Mouse (Mus musculus) MEL (cell line): ENCODE results near the gene Nsun3. TPM values are rescaled to one million over a fixed set of nuclear protein-coding genes. Genes with fewer than 3 reads are reported as not detected.
A peak's percentile ranks its signal among the peaks of the same experiment; 100 is the strongest.

ENCODE experiments used
- DNase-seq: peaks from one replicate; pipeline ENCODE4 v3.0.0; 2011; ENCODE audit warnings: low read depth, low spot score
- H3K27ac ChIP-seq: 2 replicates; pipeline ENCODE4 v1.5.1; 2012; ENCODE audit warnings: low read depth, mild to moderate bottlenecking, control low read depth, low read length, moderate library complexity; ENCODE audit not compliant: control insufficient read depth
- H3K27me3 ChIP-seq, 2 experiments: fragments of 150-350 bp in 1 of 2; sonication (generic) in 1 of 2; 2 replicates each; pipeline ENCODE4 v1.6.1; 2012; ENCODE audit warnings: low read length in 2 of 2, mild to moderate bottlenecking in 2 of 2, improper control_type of control experiment in 1 of 2, moderate library complexity in 1 of 2; ENCODE audit not compliant: insufficient read depth in 2 of 2, control insufficient read depth in 1 of 2
- H3K36me3 ChIP-seq, 2 experiments: 2 replicates each; pipeline ENCODE4 v1.6.1; 2012 to 2014; ENCODE audit warnings: low read length in 2 of 2, improper control_type of control experiment in 1 of 2, inconsistent platforms in 1 of 2, mild to moderate bottlenecking in 1 of 2; ENCODE audit not compliant: insufficient read depth in 2 of 2, control insufficient read depth in 1 of 2
- H3K4me1 ChIP-seq, 2 experiments: fragments of 150-350 bp in 1 of 2; sonication (generic) in 1 of 2; 2 replicates each; pipeline ENCODE4 v1.6.1; 2012; ENCODE audit warnings: low read length in 2 of 2, improper control_type of control experiment in 1 of 2, mild to moderate bottlenecking in 1 of 2; ENCODE audit not compliant: insufficient read depth in 2 of 2, control insufficient read depth in 1 of 2
- H3K4me3 ChIP-seq, 2 experiments: fragments of 150-350 bp in 1 of 2; sonication (generic) in 1 of 2; 2 replicates each; pipeline ENCODE4 v1.5.1; 2012; ENCODE audit warnings: low read depth in 2 of 2, low read length in 2 of 2, mild to moderate bottlenecking in 2 of 2, moderate library complexity in 2 of 2, control low read depth in 1 of 2, improper control_type of control experiment in 1 of 2; ENCODE audit not compliant: control insufficient read depth in 1 of 2, insufficient read depth in 1 of 2
- H3K79me2 ChIP-seq: 2 replicates; pipeline ENCODE4 v1.6.1; 2012; ENCODE audit warnings: mild to moderate bottlenecking, low read length, moderate library complexity; ENCODE audit not compliant: control insufficient read depth, poor library complexity, insufficient read depth
- H3K9ac ChIP-seq: 2 replicates; pipeline ENCODE4 v1.6.1; 2012; ENCODE audit warnings: low read depth, mild to moderate bottlenecking, control low read depth, low read length, moderate library complexity; ENCODE audit not compliant: control insufficient read depth, poor library complexity, severe bottlenecking
- H3K9me3 ChIP-seq: fragments of 150-350 bp; sonication (generic); replicated peaks from 2 replicates; pipeline ENCODE4 v1.6.1; 2012; ENCODE audit warnings: mild to moderate bottlenecking, low read length, improper control_type of control experiment, moderate library complexity; ENCODE audit not compliant: insufficient read depth
- BHLHE40 ChIP-seq: IDR thresholded peaks from 2 replicates; pipeline ENCODE4 v1.6.1; 2012; ENCODE audit warnings: low read depth, mild to moderate bottlenecking, inconsistent platforms, low read length, improper control_type of control experiment, borderline replicate concordance
- CTCF ChIP-seq, 3 experiments: IDR thresholded peaks in 2 of 3; conservative IDR thresholded peaks in 1 of 3; 2 replicates each; pipeline ENCODE4 v1.5.1; 2011 to 2012; ENCODE audit warnings: low read length in 3 of 3, low read depth in 2 of 3, mild to moderate bottlenecking in 2 of 3, improper control_type of control experiment in 1 of 3, inconsistent platforms in 1 of 3, mixed read lengths in 1 of 3, moderate library complexity in 1 of 3; ENCODE audit not compliant: control insufficient read depth in 1 of 3, insufficient read depth in 1 of 3, poor library complexity in 1 of 3, severe bottlenecking in 1 of 3
- E2F4 ChIP-seq: IDR thresholded peaks from 2 replicates; pipeline ENCODE4 v1.6.1; 2011; ENCODE audit warnings: low read depth, low read length, improper control_type of control experiment, borderline replicate concordance
- EP300 ChIP-seq, 2 experiments: IDR thresholded peaks; 2 replicates each; pipeline ENCODE4 v1.6.1; 2011; ENCODE audit warnings: improper control_type of control experiment in 2 of 2, low read length in 2 of 2, low read depth in 1 of 2, mild to moderate bottlenecking in 1 of 2
- ETS1 ChIP-seq: IDR thresholded peaks from 2 replicates; pipeline ENCODE4 v1.6.1; 2012; ENCODE audit warnings: low read depth, mild to moderate bottlenecking, inconsistent platforms, low read length, improper control_type of control experiment, moderate library complexity
- GATA1 ChIP-seq: IDR thresholded peaks from 2 replicates; pipeline ENCODE4 v1.6.1; 2011; ENCODE audit warnings: low read depth, low read length, improper control_type of control experiment
- MAX ChIP-seq: IDR thresholded peaks from 2 replicates; pipeline ENCODE4 v1.6.1; 2011; ENCODE audit warnings: low read length, improper control_type of control experiment
- NRF1 ChIP-seq: IDR thresholded peaks from 2 replicates; pipeline ENCODE4 v1.6.1; 2014; ENCODE audit warnings: low read depth, mild to moderate bottlenecking, inconsistent platforms, low read length, improper control_type of control experiment, moderate library complexity; ENCODE audit not compliant: poor library complexity, insufficient read depth, severe bottlenecking
- RAD21 ChIP-seq: IDR thresholded peaks from 2 replicates; pipeline ENCODE4 v1.6.1; 2011; ENCODE audit warnings: mild to moderate bottlenecking, low read depth, low read length, improper control_type of control experiment
- SIN3A ChIP-seq: IDR thresholded peaks from 2 replicates; pipeline ENCODE4 v1.6.1; 2012; ENCODE audit warnings: low read length, improper control_type of control experiment, inconsistent platforms
- SMC3 ChIP-seq: IDR thresholded peaks from 2 replicates; pipeline ENCODE4 v1.6.1; 2011; ENCODE audit warnings: low read depth, low read length, improper control_type of control experiment
- TAL1 ChIP-seq: IDR thresholded peaks from 2 replicates; pipeline ENCODE4 v1.6.1; 2012; ENCODE audit warnings: mild to moderate bottlenecking, inconsistent platforms, low read length, moderate library complexity, mixed read lengths
- TCF12 ChIP-seq: IDR thresholded peaks from 2 replicates; pipeline ENCODE4 v1.6.1; 2014; ENCODE audit warnings: low read depth, mild to moderate bottlenecking, inconsistent platforms, low read length, improper control_type of control experiment, moderate library complexity
- polyA plus RNA-seq, 2 experiments: library from polyadenylated mRNA; stranded (reverse) in 1 of 2; unstranded in 1 of 2; fragments of >175 nt in 1 of 2; fragments of >200 nt in 1 of 2; gene quantifications; 2 replicates each; pipeline versions ENCODE4 v1.2.1 to v1.2.4; 2012; ENCODE audit warnings: low replicate concordance in 2 of 2, low read depth in 1 of 2; ENCODE audit not compliant: insufficient read length in 2 of 2, insufficient read depth in 1 of 2, missing spikeins in 1 of 2
- total RNA-seq: library from RNA; depleted of rRNA; stranded (reverse); fragments of 300-350 nt; gene quantifications from 2 replicates; pipeline ENCODE4 v1.2.3, GENCODE M21; 2012

Nsun3 gene
- total and polyA plus RNA-seq, 3 experiments, result 4.1 to 7.4 TPM; not detected in 1

DNA sequence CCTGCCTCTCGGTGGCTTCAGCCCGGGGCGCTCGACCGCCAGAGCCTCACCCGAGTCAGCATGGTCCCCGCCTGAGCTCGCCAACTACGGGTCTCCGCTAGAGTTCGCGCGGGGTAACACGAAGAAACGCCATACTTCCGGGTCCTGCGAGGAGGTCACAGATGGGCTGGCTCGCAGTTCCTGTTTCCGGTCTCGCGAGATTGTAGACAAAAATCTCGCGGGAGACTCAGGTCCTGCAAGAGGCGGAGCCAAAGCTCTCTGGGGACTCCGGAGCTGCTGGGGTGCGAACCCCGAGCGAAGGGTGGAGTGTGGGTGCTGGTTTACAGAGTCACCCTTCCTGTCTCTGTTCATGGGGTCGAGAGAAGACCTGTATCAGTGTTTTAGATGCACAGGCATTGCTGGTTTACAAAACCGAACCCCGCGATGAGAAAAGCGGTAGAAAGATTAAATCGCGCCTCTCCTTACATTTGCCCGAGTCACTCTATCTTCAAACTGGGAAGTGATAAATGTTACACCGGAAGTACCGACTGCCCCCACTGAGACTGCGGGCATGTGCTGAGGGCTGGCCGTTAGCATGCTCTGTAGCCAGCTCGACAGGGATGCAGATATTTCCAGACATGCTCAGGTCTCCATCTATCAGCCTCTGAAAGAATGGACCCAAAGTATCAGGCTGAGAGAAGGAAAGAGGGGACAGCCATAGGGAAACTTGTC is at the start of gene Nsun3 (continued):
- no peak for TF ChIP-seq E2F4
- no peak for TF ChIP-seq NRF1
- no peak for TF ChIP-seq TAL1

GRCm38 (mm10) chr16:62834016-62834735 is 47.6 kb upstream of the Nsun3 start:
- no peak overlapping the region for H3K27ac ChIP-seq
- H3K79me2 ChIP-seq, result no peaks in the 10 kb centered on the region
- TF ChIP-seq EP300 (IDR thresholded peaks at IDR 0.05; ENCODE audit: low read depth in 1 of 2, low read length in 2 of 2) (peak; percentile 63 to 77), SMC3 (no peak), GATA1 (peak; percentile 66), E2F4 (no peak), TCF12 (peak; percentile 81), TAL1 (peak; percentile 85), RAD21 (no peak), SIN3A (no peak), ETS1 (peak; percentile 32; the same call in 1 of the 2 replicates)
- peak; percentile 66 for DNase-seq
- no peaks in the 10 kb centered on the region for H3K27me3 ChIP-seq
- no peak overlapping the region for H3K9ac ChIP-seq
- H3K36me3 ChIP-seq, result peaks cover 0 to 3% of the 10 kb centered on the region in 2 experiments; a peak in 2 of 4 replicates
- H3K4me1 ChIP-seq, result peaks cover 0 to 3% of the 10 kb centered on the region in 2 experiments; a peak in 2 of 4 replicates
- no peak overlapping the region for H3K4me3 ChIP-seq
- H3K9me3 ChIP-seq, result no peaks in the 10 kb centered on the region

DNA sequence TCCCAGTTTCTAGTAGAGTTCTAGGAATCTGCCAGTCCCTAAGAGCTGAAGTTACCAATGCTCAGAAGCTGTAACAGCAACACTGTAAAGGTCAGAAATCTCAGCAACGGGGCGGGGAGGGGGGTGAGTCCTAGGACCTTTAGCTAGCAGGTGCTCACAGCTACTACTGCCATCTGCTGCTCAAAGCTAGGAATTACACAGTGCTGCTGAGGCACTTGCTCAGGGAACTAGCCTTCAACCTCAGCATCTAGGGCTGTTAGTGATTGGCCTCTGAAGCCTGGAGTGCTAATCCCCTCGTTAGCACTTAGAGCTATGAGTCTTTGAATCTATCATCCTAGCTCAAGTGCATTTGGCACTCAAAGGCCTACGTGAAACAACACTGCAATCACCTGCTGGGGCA is 45.9 kb upstream of the Nsun3 start:
- H3K9me3 ChIP-seq, result no peaks in the 10 kb centered on the region
- TF ChIP-seq RAD21 (peak; percentile 46), SMC3 (peak; percentile 49), BHLHE40 (no peak), MAX (no peak), CTCF (IDR thresholded peaks at IDR 0.05 in 2 of 3, conservative IDR thresholded peaks at IDR 0.05 in 1 of 3; ENCODE audit: control insufficient read depth in 1 of 3, insufficient read depth in 1 of 3, low read depth in 2 of 3, low read length in 3 of 3, poor library complexity in 1 of 3, severe bottlenecking in 1 of 3) (peak; percentile 65 to 94 (median 67))
- H3K36me3 ChIP-seq, result peaks cover 0 to 3% of the 10 kb centered on the region in 2 experiments; a peak in 2 of 4 replicates
- H3K4me1 ChIP-seq, result peaks cover 0 to 3% of the 10 kb centered on the region in 2 experiments; a peak in 2 of 4 replicates
- no peaks in the 10 kb centered on the region for H3K27me3 ChIP-seq
- DNase-seq, result peak; percentile 66
- no peaks in the 10 kb centered on the region for H3K79me2 ChIP-seq
- H3K9ac ChIP-seq, result no peak overlapping the region
- no peak overlapping the region for H3K27ac ChIP-seq
- H3K4me3 ChIP-seq, result no peak overlapping the region
